In genomic region chr4:43604099-43604498, GRCm38 (mm10) we compare ENCODE assay signal across 26 mouse cellular contexts. TPM values are rescaled to one million over a fixed set of nuclear protein-coding genes. Genes with fewer than 3 reads are reported as not detected.
"Had no signal": no experiment of that assay in that cellular context is flagged by ENCODE, and none has a peak within 500 bp of the region (broad histone marks: within the 10 kb centered on the region; RNA-seq: fewer than 3 reads in every experiment).

No protein-coding gene starts in this region.

- DNase-seq: kidney, adult 18-20 months; kidney, adult 9 months; kidney, postnatal 4 days; left cerebral cortex, postnatal 4 days; lung, adult 2 months; lung, postnatal 14 days; lung, postnatal 4 days; thymus, adult 2 months; thymus, postnatal 14 days; thymus, postnatal 4 days had no signal

- ATAC-seq: inflammation-experienced regulatory T-cells, adult 6 months; intestine, embryonic 16.5 days; midbrain, embryonic 13.5 days; midbrain, embryonic 16.5 days had no signal

- H3K9ac ChIP-seq: limb, embryonic 12.5 days; limb, embryonic 15.5 days; midbrain, embryonic 13.5 days; neural tube, embryonic 13.5 days had no signal

- H3K27ac ChIP-seq: limb, embryonic 12.5 days; limb, embryonic 15.5 days; midbrain, embryonic 13.5 days; neural tube, embryonic 13.5 days; stomach, postnatal 0 days had no signal

- H3K27me3 ChIP-seq: limb, embryonic 12.5 days; limb, embryonic 15.5 days; midbrain, embryonic 13.5 days; neural tube, embryonic 13.5 days had no signal

- H3K4me3 ChIP-seq: limb, embryonic 12.5 days; limb, embryonic 15.5 days; midbrain, embryonic 13.5 days; myocyte; neural tube, embryonic 13.5 days had no signal

- H3K36me3 ChIP-seq: limb, embryonic 12.5 days; limb, embryonic 15.5 days; midbrain, embryonic 13.5 days; neural tube, embryonic 13.5 days had no signal

- H3K4me1 ChIP-seq: limb, embryonic 12.5 days; limb, embryonic 15.5 days; midbrain, embryonic 13.5 days; neural tube, embryonic 13.5 days had no signal

- H3K4me2 ChIP-seq: limb, embryonic 12.5 days; limb, embryonic 15.5 days; midbrain, embryonic 13.5 days; neural tube, embryonic 13.5 days had no signal

- H3K9me3 ChIP-seq: limb, embryonic 12.5 days; limb, embryonic 15.5 days; midbrain, embryonic 13.5 days; neural tube, embryonic 13.5 days had no signal

RNA-seq across cellular contexts. Expression of gene Msmp, which starts 19.8 kb away (rescaled TPM):
- total RNA-seq: layer of hippocampus, adult 18-20 months; layer of hippocampus, postnatal 14 days; left cerebral cortex, postnatal 14 days; left cerebral cortex, postnatal 4 days; megakaryocyte progenitor cell, adult 5-6 weeks; megakaryocyte-erythroid progenitor cell, adult 5-6 weeks; neutrophil, adult 5-6 weeks had no signal
- polyA plus RNA-seq: inflammation-experienced regulatory T-cells, adult 6 months; myocyte; neural tube, embryonic 13.5 days; small intestine, adult 2 months; thymus, adult 2 months had no signal

RNA-seq across cellular contexts. Expression of gene Npr2, which starts 27.6 kb away (rescaled TPM):
- polyA plus RNA-seq: inflammation-experienced regulatory T-cells, adult 6 months had no signal
